Mouse (Mus musculus) erythroblast, embryonic 14.5 days (primary cell): ENCODE measurements around the gene Cntnap5a. TPM values are rescaled to one million over a fixed set of nuclear protein-coding genes. Genes with fewer than 3 reads are reported as not detected.

Experiments used
- H3K27me3 ChIP-seq: 2 replicates; pipeline ENCODE4 v1.6.1; 2012; ENCODE audit warnings: inconsistent platforms; ENCODE audit not compliant: control insufficient read depth
- H3K36me3 ChIP-seq: 2 replicates; pipeline ENCODE4 v1.6.1; 2012; ENCODE audit warnings: mild to moderate bottlenecking, inconsistent platforms; ENCODE audit not compliant: control insufficient read depth
- H3K4me1 ChIP-seq: 2 replicates; pipeline ENCODE4 v1.6.1; 2012; ENCODE audit warnings: inconsistent platforms; ENCODE audit not compliant: control insufficient read depth
- H3K4me3 ChIP-seq: replicated peaks from 2 replicates; pipeline ENCODE3; 2012; ENCODE audit warnings: moderate library complexity, mild to moderate bottlenecking, inconsistent platforms
- H3K9me3 ChIP-seq: 2 replicates; pipeline ENCODE4 v1.6.1; 2012; ENCODE audit warnings: low read length, inconsistent platforms, mixed read lengths; ENCODE audit not compliant: control insufficient read depth
- GATA1 ChIP-seq: IDR thresholded peaks from 2 replicates; pipeline ENCODE4 v1.6.1; 2012; ENCODE audit warnings: low read length, inconsistent platforms, mixed read lengths
- TAL1 ChIP-seq: IDR thresholded peaks from 3 replicates; pipeline ENCODE4 v1.6.1; 2012; ENCODE audit warnings: low read length, inconsistent platforms, mixed read lengths
- polyA plus RNA-seq: library from polyadenylated mRNA; stranded (reverse); fragments of >175 nt; gene quantifications from 2 replicates; pipeline ENCODE4 v1.2.3, GENCODE M21; 2012

Gene Cntnap5a
- polyA plus RNA-seq, 1 experiment = not detected

DNA sequence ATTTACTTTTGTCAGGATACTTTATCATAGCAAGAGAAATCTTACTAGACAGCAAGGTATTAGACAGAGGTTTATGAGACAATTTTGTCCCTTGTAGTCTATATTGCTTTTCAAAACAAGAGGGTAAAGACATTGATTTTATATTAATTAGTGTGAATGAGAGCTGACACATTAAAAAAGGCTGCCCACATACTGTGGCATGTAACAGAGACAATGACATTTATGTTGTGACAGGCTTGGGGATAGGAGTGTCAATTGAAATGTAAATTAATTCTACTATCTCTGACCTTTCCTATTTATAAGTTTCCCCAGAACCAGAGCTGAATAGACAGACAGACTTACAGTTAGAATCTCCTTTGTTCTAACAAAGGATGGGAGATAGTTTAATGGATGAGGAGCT lies 596.6 kb downstream of the Cntnap5a start:
- H3K4me3 ChIP-seq = no peak overlapping the region
- H3K9me3 ChIP-seq = no peaks in the 10 kb centered on the region; the same call in 1 of the 2 replicates
- H3K36me3 ChIP-seq = no peaks in the 10 kb centered on the region
- no peaks in the 10 kb centered on the region for H3K27me3 ChIP-seq
- no peaks in the 10 kb centered on the region for H3K4me1 ChIP-seq
- no peak for TF ChIP-seq GATA1
- TF ChIP-seq TAL1 = no peak

DNA sequence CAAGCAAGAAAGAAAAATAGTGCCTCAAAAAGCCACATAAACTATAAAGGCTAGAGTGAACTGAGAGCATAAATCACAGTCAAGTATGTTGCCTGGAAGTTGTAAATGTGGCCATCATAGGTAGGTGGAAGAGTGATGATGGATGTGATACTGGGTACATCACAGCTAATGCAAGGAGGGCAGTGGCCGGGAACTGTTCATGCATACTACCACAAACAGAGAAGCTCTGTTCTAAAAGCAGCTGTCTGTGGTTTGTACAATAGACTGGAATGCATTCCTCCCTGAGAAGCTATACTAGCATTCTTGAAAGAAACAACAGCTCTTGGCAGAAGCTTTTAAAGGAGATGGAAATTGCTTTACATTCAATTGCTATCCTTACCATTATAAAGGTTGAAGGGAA lies 599.4 kb downstream of the Cntnap5a start:
- Histone ChIP-seq H3K4me3 (no peak overlapping the region), H3K36me3 (no peaks in the 10 kb centered on the region), H3K9me3 (no peaks in the 10 kb centered on the region), H3K4me1 (no peaks in the 10 kb centered on the region), H3K27me3 (no peaks in the 10 kb centered on the region)
- TF ChIP-seq GATA1 = no peak
- TF ChIP-seq TAL1 = no peak

DNA sequence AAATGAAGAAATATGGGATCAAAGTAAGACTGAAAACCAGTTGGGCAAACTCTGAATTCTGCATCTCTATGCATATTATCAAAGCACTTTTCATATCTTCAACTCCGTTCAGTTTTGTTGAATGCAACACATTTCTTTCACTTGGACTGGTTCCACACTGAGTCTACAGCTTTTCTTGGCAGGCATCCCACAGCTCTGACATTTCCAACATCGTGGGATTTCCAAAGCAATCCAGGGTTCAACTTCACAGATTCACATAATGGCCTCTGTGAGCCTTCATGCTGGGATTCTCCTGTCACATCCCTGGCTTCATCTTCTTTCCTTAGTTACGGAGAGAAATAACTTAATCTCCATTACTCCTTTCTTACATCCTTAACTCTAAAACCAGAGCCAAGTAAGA lies 622.0 kb downstream of the Cntnap5a start:
- Histone ChIP-seq H3K9me3 (no peaks in the 10 kb centered on the region), H3K36me3 (no peaks in the 10 kb centered on the region), H3K4me3 (no peak overlapping the region), H3K27me3 (no peaks in the 10 kb centered on the region), H3K4me1 (no peaks in the 10 kb centered on the region)
- TF ChIP-seq TAL1 = no peak

DNA sequence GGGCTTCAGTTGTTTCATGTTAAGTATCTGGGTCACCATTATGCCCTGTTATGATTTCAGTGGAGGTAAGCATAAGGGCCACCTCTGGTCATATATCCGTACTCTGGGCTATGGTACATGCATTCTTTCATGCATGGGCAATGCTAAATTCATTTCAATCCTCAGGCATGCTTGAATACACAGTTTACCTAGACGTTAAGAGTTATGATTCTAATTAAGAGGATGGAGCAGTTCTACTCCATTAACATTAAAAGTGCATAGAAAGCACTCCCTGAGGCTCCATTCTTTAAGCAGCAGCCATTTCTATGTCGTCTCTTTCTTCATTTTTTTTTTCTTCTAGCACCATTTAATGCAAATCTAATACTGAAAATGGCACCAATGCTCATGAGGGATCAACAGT lies 627.0 kb downstream of the Cntnap5a start:
- H3K4me1 ChIP-seq = no peaks in the 10 kb centered on the region
- H3K36me3 ChIP-seq = no peaks in the 10 kb centered on the region
- no peak overlapping the region for H3K4me3 ChIP-seq
- no peaks in the 10 kb centered on the region for H3K27me3 ChIP-seq
- H3K9me3 ChIP-seq = no peaks in the 10 kb centered on the region
- TF ChIP-seq TAL1 = no peak
- TF ChIP-seq GATA1 = no peak

DNA sequence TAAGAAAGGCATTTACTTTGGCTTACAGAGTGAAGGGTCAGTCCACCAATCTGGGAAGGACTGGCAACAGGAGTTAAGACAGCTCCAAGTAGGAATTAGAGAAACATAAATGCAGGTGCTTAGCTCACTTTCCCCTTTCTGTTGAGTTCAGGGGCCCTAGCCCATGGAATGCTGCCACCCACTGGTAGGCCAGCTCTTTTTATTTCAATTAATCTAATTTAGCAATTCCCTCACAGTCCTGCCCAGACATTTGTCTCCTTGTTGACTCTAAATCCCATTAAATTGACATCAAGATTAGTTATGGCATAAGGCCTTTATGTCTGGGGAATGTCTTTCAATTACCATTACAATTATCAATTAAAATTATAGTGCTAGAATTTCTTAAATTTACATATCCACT lies 628.7 kb downstream of the Cntnap5a start:
- no peaks in the 10 kb centered on the region for H3K36me3 ChIP-seq
- no peaks in the 10 kb centered on the region for H3K27me3 ChIP-seq
- H3K9me3 ChIP-seq = no peaks in the 10 kb centered on the region
- H3K4me3 ChIP-seq = no peak overlapping the region
- TF ChIP-seq TAL1 (no peak), GATA1 (no peak)
- no peaks in the 10 kb centered on the region for H3K4me1 ChIP-seq

DNA sequence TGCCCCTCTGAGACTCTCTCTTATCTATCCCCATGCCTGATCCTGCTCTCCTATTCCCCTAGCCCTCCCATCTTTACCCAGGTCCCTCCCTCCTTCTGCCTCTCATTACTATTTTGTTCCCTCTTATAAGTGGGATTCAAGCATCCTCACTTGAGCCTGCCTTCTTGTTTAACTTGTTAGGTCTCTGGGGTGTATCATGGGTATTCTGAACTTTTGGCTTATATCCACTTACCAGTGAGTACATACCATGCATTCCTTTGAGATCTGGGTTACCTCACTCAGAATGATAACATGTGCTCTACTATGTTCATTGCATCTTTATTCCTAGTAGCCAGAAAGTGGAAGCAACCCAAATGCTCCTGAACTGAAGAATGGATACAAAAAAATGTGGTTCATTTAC lies 639.9 kb downstream of the Cntnap5a start:
- Histone ChIP-seq H3K4me1 (no peaks in the 10 kb centered on the region), H3K36me3 (no peaks in the 10 kb centered on the region), H3K4me3 (no peak overlapping the region), H3K9me3 (no peaks in the 10 kb centered on the region), H3K27me3 (no peaks in the 10 kb centered on the region)
- TF ChIP-seq TAL1 (no peak), GATA1 (no peak)

DNA sequence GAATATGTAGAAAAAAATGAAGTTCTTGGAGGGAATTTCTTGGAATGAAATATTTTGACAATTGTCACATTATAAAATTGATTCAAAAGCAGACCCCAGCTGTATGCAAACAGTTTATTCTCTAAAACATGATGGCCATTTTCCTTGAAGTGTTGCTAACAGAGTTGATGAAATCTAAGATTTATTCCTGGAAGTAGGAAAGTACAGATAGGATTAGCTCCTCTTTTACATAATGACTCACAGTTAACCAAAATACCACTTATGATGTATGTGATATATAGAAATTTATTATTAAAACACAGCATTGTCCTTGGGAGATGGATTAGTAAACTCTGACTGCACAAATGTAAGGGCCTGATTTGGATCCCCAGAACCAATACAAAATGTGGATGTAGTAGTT lies 669.1 kb downstream of the Cntnap5a start:
- Histone ChIP-seq H3K9me3 (no peaks in the 10 kb centered on the region), H3K27me3 (no peaks in the 10 kb centered on the region)

DNA sequence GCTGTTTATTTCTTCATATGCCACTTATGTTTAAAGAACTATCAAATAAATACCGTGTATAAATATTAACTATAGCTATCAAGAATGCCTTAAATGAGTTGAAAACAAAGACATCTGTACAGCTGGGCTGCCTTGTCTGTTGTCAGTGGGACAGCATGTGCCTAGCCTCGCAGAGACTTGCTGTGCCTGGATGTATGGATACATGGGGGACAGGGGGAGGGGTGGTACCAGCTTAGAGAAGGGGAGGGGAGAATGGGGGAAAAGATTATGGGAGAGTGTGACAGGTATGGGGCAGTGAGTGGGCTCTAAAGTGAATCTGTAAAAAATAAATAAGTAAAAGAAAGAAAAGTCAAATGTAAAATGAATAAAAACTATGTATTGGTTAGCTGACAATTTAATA lies 681.0 kb downstream of the Cntnap5a start:
- Histone ChIP-seq H3K36me3 (no peaks in the 10 kb centered on the region), H3K4me3 (no peak overlapping the region), H3K9me3 (0 out of 2 replicates have a peak, but pooled peaks cover 2% of the 10 kb centered on the region), H3K4me1 (no peaks in the 10 kb centered on the region), H3K27me3 (no peaks in the 10 kb centered on the region)
- no peak for TF ChIP-seq GATA1
- no peak for TF ChIP-seq TAL1

More for the DNA sequence above, 669.1 kb downstream of the Cntnap5a start:
- Histone ChIP-seq H3K4me3 (no peak overlapping the region), H3K36me3 (no peaks in the 10 kb centered on the region), H3K4me1 (no peaks in the 10 kb centered on the region)
- TF ChIP-seq TAL1 (no peak), GATA1 (no peak)

DNA sequence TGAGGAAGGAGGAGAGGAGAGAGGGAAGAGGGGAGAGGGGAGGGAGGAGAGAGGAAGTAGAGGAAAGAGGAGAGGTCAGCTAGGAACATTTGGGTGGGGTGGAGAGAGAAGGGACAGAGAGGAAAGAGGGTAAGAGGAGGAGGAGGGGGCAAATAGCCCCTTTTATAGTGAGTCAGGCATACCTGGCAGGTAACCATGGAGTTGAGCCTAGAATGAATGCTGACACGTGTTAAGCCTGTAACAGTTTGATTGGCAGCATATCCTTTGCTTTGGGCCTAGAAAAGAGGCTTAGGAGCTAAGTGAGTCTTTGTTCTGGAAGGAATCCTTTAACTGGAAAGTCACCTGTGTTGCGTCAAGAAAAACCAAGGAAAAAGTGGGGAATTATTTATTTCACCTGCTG lies 681.6 kb downstream of the Cntnap5a start:
- Histone ChIP-seq H3K9me3 (0 out of 2 replicates have a peak, but pooled peaks cover 2% of the 10 kb centered on the region), H3K36me3 (no peaks in the 10 kb centered on the region), H3K27me3 (no peaks in the 10 kb centered on the region), H3K4me3 (no peak overlapping the region), H3K4me1 (no peaks in the 10 kb centered on the region)
- no peak for TF ChIP-seq GATA1
- no peak for TF ChIP-seq TAL1

DNA sequence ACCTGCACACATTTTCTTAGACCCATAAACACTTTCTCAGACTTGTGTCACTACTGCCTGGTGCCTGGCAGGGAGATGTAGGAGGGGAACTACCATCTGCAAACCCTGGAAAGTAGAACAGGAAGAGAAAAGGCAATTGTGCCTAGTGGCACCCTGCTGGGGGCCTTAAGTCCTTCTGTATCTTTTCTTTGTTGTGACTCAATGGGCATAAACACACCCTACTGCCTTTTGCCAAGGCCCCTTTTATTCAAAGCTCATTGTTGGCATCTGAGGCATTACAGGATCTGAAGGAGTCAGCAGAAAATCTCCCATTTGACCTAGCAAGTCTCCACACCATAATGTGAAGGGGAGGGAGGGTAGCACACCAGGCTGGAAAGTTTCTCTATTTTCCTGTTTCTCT lies 682.2 kb downstream of the Cntnap5a start:
- Histone ChIP-seq H3K36me3 (no peaks in the 10 kb centered on the region), H3K4me3 (no peak overlapping the region), H3K9me3 (0 out of 2 replicates have a peak, but pooled peaks cover 2% of the 10 kb centered on the region), H3K4me1 (no peaks in the 10 kb centered on the region), H3K27me3 (no peaks in the 10 kb centered on the region)
- TF ChIP-seq GATA1 (no peak), TAL1 (no peak)
